Mouse (Mus musculus): ENCODE data around the gene Olfr313. TPM values are rescaled to one million over a fixed set of nuclear protein-coding genes. Genes with fewer than 3 reads are reported as not detected.

The Olfr313 gene
- polyA plus RNA-seq, 1 experiment from 2014 or later: not detected

Other genes starting within 250 kb of the Olfr313 start
- gene Olfr224, start 244.4 kb upstream of the Olfr313 start, polyA plus RNA-seq (2015; fragmentation: Nextera tagmentation; extraction: Ambion mirVana): not detected in 2 replicates
- not detected in 2 replicates for gene Olfr325, start 237.3 kb upstream of the Olfr313 start, polyA plus RNA-seq (2015; fragmentation: Nextera tagmentation; extraction: Ambion mirVana)
- gene Olfr324, start 219.9 kb upstream of the Olfr313 start, polyA plus RNA-seq (2015; fragmentation: Nextera tagmentation; extraction: Ambion mirVana): not detected in 2 replicates
- not detected in 2 replicates for gene 2210407C18Rik, start 198.9 kb upstream of the Olfr313 start, polyA plus RNA-seq (2015; fragmentation: Nextera tagmentation; extraction: Ambion mirVana)
- gene Olfr323, start 184.5 kb upstream of the Olfr313 start, polyA plus RNA-seq (2015; fragmentation: Nextera tagmentation; extraction: Ambion mirVana): not detected in 2 replicates
- gene Trim58, start 174.5 kb upstream of the Olfr313 start, polyA plus RNA-seq (2015; fragmentation: Nextera tagmentation; extraction: Ambion mirVana): 0.09 and 0.19 TPM in 2 replicates
- gene Olfr322, start 156.2 kb upstream of the Olfr313 start, polyA plus RNA-seq (2015; fragmentation: Nextera tagmentation; extraction: Ambion mirVana): not detected in 2 replicates
- gene Olfr320, start 133.9 kb upstream of the Olfr313 start, polyA plus RNA-seq (2015; fragmentation: Nextera tagmentation; extraction: Ambion mirVana): not detected in 2 replicates
- not detected in 2 replicates for gene Olfr319, start 115.8 kb upstream of the Olfr313 start, polyA plus RNA-seq (2015; fragmentation: Nextera tagmentation; extraction: Ambion mirVana)
- gene Olfr318, start 91.0 kb upstream of the Olfr313 start, polyA plus RNA-seq (2015; fragmentation: Nextera tagmentation; extraction: Ambion mirVana): not detected in 2 replicates
- gene Olfr317, start 75.8 kb upstream of the Olfr313 start, polyA plus RNA-seq (2015; fragmentation: Nextera tagmentation; extraction: Ambion mirVana): not detected in 2 replicates
- gene Olfr316, start 62.3 kb upstream of the Olfr313 start, polyA plus RNA-seq (2015; fragmentation: Nextera tagmentation; extraction: Ambion mirVana): not detected in 2 replicates
- not detected in 2 replicates for gene Olfr315, start 41.8 kb upstream of the Olfr313 start, polyA plus RNA-seq (2015; fragmentation: Nextera tagmentation; extraction: Ambion mirVana)
- gene Olfr314, start 32.0 kb upstream of the Olfr313 start, polyA plus RNA-seq (2015; fragmentation: Nextera tagmentation; extraction: Ambion mirVana): not detected in 2 replicates
- gene Fam183b, start 13.0 kb upstream of the Olfr313 start, polyA plus RNA-seq (2015; fragmentation: Nextera tagmentation; extraction: Ambion mirVana): 11.9 and 15.8 TPM in 2 replicates
- gene Olfr312, start 14.2 kb downstream of the Olfr313 start, polyA plus RNA-seq (2015; fragmentation: Nextera tagmentation; extraction: Ambion mirVana): 0.08 TPM in 1 of 2 replicates, not detected in the other
- gene Olfr311, start 24.3 kb downstream of the Olfr313 start, polyA plus RNA-seq (2015; fragmentation: Nextera tagmentation; extraction: Ambion mirVana): not detected in 2 replicates
- 8.0 and 9.0 TPM in 2 replicates for gene Gm12258, start 32.2 kb downstream of the Olfr313 start, polyA plus RNA-seq (2015; fragmentation: Nextera tagmentation; extraction: Ambion mirVana)
- gene 2810021J22Rik, start 52.2 kb downstream of the Olfr313 start, polyA plus RNA-seq (2015; fragmentation: Nextera tagmentation; extraction: Ambion mirVana): 6.9 and 7.1 TPM in 2 replicates
- gene Zfp39, start 89.2 kb downstream of the Olfr313 start, polyA plus RNA-seq (2015; fragmentation: Nextera tagmentation; extraction: Ambion mirVana): 4.7 and 6.2 TPM in 2 replicates
- 0.08 and 0.38 TPM in 2 replicates for gene Btnl10, start 102.9 kb downstream of the Olfr313 start, polyA plus RNA-seq (2015; fragmentation: Nextera tagmentation; extraction: Ambion mirVana)
- gene Rnf187, start 123.9 kb downstream of the Olfr313 start, polyA plus RNA-seq (2015; fragmentation: Nextera tagmentation; extraction: Ambion mirVana): 150 and 161 TPM in 2 replicates
- 24.0 and 28.3 TPM in 2 replicates for gene Hist3h2ba, start 133.9 kb downstream of the Olfr313 start, polyA plus RNA-seq (2015; fragmentation: Nextera tagmentation; extraction: Ambion mirVana)
- gene Hist3h2a, start 139.7 kb downstream of the Olfr313 start, polyA plus RNA-seq (2015; fragmentation: Nextera tagmentation; extraction: Ambion mirVana): 21.8 and 23.3 TPM in 2 replicates
- 0.41 and 0.65 TPM in 2 replicates for gene Trim17, start 139.7 kb downstream of the Olfr313 start, polyA plus RNA-seq (2015; fragmentation: Nextera tagmentation; extraction: Ambion mirVana)
- 21.9 and 23.2 TPM in 2 replicates for gene Trim11, start 163.1 kb downstream of the Olfr313 start, polyA plus RNA-seq (2015; fragmentation: Nextera tagmentation; extraction: Ambion mirVana)

Measured in lung, embryonic 16.5 days (tissue).